Mouse (Mus musculus) spleen, postnatal 10 days (tissue): ENCODE measurements around the gene Cyp4f14.

Experiments
- DNase-seq, 2 experiments: peaks; one replicate each; pipeline ENCODE4 v3.0.0; 2021 to 2022; ENCODE audit warnings: low spot score in 2 of 2

Gene Cyp4f14

DNA sequence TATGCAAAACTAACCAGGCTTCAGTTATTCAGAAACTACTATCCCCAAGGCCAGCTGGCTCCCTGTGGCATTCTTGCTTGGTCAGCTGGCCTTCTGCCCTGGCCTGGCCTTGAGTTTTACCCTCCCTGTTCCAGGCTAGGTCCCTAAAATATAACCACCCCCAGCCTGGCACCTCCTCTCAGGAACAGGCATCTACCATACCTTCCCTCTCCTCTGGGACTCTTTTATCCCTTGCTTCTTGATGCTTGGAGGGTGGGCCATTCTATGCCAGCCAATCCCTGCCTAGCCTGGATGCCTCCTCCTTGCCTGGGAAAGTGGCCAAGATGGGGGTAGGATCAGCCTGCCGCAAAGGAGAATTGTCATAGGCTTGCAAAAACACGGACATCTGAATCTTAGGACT, at the start of gene Cyp4f14:
Gene Cyp4f14, minus strand, starts transcription at position 212 of the 400 bp plus-strand sequence.
- DNase-seq, result no peak

DNA sequence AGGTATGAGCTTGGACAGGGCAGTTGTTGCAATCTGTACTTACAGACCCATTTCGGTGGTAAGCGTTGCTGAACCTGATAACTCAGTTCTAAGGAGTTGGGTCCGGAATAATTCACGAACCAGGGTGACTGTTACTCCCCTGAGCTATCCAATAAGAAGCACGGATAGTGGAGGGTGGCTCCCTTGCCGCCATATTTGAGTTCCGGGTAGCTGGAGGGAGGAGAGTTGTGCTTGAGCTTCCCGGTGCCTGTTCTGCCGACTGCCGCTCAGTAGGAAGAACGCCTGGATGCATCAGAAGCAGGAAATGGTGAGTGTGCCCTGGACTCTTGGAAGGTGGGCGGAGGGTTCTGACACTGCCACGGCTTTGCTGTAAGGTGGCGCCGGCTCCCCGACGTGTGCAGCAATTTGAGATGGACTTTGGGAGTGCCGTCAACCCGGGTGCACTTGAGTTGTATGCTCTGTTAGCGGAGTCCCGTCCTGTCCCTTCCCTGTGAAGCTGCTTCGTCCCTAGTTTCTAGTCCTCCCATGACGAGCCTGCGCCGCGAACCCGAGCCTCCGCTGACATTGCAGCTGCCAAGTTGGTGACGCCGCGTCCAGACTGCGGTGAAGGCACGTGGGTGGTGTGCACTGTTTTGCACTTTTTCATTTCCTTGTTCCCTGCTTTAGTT, 48.6 kb upstream of the Cyp4f14 start, which contains the start of gene Zfp472:
Gene Zfp472, plus strand, starts transcription at position 192 of the 668 bp plus-strand sequence.
- DNase-seq, result peak; percentile 75 to 85

DNA sequence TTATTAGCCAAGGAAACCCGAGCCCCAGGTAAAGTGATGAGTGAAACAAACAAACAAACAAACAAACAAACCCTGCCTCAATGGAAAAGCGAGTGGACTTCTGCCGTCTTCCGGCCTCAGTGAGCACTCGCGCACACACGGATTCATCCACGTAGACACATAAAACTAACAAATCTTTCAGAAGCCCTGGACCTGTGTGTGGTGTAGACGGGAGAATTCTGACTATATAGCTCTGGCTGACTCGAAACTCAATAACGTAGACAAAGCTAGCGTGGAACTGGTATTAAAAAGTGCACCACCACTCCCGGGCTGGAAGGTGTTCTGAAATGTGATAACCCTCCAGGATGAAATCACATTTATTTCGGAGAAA, 48.1 kb upstream of the Cyp4f14 start:
- peak in 1 of 2 experiments; percentile 27 for DNase-seq

DNA sequence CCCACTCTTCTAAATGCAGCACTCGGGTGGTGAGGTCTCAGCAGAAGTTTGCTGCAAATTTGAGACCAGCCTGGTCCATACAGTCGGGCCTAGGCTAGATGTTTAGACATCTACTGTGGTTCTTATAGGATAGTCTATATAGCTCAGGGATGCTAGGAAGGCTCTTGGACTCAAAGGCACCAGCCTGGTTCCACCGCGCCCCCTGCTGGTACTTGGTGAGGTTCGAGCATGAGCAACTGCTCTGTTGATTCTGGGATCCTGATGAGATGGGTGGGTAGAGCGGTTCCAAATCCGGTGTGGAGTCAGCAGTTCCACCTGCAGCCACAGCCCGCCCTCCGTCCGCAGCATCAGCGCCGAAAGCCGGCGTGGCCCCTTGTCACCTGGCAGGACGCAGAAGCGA, 34.3 kb upstream of the Cyp4f14 start:
- peak; percentile 58 to 88 for DNase-seq

DNA sequence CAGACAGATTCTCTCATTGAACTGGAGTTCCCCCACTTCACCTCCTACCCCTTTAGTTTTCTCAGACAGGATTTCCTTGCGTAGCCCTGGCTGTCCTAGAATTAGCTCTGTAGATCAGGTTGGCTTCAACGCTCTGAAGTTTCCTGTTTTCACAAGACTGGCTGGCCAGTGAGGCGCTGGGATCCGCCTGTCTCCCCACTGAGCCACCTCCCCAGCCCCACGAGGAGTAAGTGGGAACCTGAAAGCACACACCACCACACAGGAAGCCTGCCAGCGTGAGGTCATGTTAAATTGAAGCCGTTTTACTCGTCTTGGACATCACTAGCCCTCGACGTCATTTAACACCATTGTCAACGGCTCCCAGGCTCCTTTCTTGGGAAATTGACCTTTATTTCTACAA, 33.9 kb upstream of the Cyp4f14 start:
- no peak for DNase-seq

DNA sequence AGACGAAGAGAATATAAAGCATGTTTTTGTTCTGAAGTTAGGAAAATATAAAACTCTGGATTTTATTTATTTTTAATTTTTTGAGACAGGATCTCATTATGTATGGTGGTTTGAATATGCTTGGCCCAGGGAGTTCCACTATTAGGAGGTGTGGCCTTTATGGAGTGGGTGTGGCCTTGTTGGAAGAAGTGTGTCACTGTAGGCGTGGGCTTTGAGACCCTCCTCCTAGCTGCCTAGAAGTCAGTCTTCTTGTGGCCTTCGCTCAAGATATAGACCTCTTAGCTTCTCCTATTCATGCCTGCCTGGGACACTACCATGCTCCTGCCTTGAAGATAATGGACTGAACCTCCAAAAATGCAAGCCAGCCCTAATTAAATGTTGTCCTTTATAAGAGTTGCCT, 33.0 kb upstream of the Cyp4f14 start:
- DNase-seq, result no peak

DNA sequence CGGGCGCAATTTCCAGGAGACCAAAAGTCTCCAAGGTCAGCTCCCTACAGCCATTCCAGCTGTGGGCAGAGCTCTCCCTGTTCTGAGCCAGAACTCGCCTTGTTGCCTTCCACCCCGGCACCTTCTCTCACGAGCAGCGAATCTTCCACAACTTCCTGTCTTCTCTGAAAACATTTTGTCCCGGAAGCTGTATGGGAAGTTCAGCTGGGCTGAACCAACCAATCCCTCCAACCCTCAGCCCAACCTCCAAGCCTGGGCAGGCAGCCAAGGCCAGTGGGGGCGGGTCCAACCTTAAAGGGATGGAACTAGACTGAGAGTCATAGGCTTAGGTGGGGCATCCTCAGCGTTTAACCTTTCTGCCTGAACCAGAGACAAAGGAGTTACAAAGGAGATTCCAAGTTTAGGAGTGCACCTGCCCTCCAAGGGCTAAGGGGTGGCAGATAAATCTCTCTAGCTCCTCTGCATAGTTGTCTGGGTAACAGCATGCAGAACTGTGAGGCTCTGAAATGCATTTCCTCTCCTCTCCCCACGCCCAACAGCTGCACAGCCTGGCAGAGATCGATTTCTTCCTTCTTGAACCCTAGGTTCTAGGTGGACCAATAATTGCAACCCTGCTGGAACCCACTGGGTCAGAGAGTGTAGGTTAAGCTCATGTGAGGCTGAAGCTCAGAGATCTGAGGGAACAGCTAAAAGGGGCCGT, 30.2 kb upstream of the Cyp4f14 start, which contains the start of gene Cyp4f13:
Gene Cyp4f13, minus strand, starts transcription at position 188 of the 700 bp plus-strand sequence.
- peak; percentile 79 to 95 for DNase-seq

DNA sequence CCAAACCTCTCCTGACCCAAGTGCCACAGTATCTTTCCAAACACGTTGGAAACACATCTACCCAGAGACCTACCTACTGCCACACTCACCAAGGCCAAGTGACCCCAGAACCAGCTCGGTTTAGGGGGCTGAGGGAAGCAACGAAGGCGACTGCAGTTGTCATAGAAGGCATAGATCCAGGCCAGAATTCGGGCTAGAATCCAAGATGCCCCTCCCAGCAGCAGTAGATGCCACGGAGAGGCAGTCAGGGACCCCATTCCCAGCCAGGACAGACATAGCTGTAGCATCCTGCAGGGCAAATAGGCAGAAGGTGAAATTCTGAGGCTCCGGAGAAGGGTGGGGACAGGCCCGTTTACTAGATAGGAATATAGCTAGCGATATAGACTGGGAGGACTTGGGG, 29.6 kb upstream of the Cyp4f14 start:
- DNase-seq, result peak; percentile 10 to 23

DNA sequence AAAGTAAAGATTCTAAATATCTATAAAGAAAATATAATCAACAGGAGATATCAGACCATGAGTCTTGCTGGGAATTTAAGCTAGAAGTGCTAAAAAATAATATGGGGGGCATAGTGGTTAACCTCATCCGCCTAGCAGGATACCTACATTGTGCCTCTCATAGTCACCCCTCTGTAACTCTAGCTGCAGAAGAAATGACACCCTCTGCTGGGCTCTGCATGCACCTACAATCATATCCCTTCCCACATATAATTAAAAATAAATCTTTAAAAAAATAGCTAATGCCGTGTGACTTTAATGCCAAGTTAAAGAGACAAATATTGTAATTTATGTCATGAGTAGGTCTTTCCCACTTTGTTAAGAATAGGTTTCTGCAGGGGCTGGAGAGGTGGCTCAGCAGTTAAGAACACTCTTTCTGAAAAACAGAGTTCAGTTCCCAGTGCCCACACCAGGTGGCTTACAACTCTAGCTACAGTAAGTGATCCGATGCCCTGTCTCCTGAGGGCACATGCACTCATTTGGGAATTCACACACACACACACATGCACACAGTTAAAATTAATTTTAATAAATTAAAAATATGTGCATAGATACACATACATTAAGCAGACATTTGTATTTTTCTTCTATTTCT, 27.4 kb upstream of the Cyp4f14 start:
- no peak for DNase-seq

DNA sequence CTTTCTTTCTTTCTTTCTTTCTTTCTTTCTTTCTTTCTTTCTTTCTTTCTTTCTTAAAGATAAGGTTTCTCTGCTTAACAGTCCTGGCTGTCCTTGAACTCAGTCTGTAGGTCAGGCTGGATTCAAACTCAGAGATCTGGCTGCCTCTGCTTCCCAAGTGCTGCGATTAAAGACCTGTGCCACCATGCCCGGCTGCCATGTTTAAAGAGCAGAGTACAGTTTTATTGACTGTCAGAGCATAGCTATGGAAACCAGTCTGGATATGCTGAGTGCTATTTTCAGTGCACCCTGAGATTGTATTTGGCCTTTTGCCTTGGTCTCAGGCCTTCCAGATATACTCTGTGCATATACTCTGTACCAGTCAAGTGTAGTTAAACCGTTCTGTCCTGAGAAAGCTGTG, 26.5 kb upstream of the Cyp4f14 start:
- DNase-seq, result no peak

DNA sequence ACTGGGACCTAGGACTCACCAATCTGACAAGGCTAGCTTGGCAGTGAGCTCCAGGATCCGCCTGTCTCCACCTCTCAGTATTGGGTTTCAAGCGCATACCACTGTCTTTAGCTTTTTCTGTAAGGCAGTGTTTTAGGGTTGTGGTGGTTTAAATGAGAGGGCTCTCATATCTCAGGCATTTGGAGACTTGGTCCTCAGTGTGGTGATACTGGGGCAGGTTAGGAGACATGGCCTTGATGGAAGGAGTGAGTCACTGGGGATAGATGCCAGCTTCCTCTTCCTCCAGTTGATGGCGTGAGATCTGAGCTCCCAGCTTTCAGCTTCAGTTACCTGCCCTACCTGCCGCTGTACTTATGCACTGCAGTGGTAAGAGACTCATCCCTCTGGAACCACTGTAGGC, 22.7 kb upstream of the Cyp4f14 start:
- DNase-seq, result no peak

DNA sequence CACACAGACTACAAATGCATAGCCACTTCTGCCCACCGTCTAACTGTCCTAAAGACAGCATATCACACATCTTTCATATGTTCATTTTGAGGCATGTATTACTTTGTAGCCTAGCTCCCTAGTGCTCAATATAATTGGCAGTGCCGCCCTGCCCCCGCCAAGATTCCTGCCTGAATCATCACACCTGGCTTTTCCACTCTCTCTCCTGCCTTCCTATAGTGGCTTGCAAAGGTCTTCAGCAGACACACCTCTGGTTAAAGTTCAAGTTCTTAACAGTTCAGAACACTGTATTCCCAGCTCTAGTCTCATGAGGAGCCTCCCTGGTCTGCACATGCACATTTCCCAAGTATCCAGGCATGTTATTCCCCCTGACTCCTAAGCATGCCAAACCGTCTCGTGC, 10.7 kb upstream of the Cyp4f14 start:
- DNase-seq, result no peak

DNA sequence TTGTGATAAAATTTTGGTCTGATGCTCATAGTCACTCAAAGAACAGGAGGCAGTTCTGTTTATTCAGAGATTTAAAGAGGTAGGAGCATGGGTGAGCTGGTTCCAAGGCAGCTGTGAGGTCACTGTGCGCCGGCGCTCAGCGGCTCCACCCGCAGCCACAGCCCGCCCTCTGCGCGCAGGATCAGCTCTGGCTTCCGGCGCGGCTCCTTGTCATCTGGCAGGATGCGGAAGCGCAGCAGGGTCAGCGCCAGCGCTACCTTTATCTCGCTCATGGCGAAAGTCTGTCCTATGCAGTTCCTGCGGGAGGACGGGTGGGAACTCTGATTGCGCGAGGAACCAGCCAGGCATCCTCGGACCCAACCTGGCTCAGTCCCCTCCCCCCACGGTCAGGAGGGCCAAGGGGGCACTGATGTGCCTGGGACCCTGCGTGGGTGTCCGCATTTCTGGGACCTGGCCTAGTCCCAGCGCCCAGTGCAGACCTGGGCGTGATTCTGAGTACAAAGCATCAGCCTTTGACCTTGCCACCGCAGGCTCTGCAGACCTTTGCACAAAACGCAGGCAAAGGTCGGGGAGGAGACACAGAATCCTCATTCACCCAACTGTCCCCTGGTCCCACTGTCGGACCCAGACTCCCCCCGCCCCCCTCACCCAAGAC, 7.6 kb upstream of the Cyp4f14 start:
- peak; percentile 12 to 71 for DNase-seq

DNA sequence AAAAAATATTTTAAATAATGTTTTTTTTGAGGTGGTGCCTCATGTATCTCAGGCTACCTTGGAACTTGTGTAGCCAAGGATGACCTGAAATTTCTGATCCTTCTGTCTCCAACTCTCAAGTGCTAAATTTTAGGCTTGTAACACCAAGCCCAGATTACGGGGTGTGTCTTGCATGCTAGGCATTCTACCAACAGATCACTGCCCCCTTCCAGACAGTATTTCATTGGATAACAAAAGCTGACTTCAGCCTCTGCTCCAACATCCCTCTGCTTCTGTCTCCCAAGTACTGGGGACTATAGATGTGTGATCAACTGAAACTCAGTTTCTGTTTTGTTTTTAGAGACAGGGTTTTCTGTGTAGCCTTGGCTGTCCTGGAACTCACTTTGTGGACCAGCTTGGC, 6.5 kb upstream of the Cyp4f14 start:
- DNase-seq, result no peak

DNA sequence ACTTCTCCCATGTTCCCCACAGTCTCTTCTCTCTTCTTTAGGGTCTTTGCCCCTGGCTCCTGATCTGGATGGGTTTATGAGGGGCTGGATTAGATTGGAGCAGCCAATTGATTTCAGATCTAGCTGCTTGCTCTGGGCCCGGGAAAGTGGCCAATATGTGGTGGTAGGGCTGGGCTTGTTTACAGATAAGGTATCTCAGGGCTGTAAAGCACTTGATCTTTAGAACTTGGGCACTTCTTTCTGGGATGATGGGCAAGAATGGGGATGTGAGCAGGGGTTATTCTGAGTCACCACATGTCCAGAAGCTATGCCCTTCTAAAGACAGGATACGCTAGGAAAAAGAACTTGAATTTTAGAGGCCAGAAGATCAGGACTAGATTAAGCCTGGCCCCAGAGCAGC, 2.0 kb upstream of the Cyp4f14 start:
- no peak for DNase-seq

DNA sequence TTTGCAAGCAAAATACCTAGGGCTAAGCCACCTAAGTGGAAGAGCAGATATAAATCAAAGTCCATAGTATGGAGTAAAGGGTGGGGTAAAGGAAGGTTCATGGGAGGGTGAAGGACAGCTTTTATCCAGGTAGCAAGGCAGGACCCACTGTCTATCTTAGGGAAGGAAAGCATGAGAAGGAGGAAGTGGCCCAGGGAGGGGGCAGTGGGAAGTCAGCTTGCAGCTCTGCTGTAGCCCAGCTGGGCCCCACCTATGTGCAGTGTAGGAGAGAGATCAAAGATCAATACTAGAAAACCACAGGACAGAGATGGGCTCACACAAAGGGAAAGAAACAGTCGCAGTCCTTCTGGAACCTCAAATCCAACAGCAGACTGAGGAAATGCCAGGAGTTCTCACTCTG, 1.1 kb downstream of the Cyp4f14 start:
- no peak for DNase-seq

DNA sequence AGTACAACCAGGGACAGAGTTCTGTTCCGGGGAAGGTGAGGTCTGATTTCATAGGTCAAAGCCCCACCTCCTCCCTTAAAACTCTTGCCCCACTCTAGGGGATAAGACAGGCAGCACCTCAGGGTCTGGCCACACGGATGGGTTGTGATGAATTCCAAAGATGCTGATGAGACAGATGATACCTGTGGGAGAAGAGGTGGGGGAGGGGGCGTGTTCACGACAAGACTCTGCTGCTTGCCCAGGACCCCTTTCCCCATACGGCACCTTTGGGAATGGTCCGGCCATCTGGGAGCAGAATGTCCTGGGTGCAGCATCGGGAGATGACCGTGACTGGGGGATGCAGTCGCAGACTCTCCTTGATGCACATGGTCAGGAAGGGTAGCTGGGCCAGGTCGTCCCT, 11.0 kb downstream of the Cyp4f14 start:
- DNase-seq, result no peak

DNA sequence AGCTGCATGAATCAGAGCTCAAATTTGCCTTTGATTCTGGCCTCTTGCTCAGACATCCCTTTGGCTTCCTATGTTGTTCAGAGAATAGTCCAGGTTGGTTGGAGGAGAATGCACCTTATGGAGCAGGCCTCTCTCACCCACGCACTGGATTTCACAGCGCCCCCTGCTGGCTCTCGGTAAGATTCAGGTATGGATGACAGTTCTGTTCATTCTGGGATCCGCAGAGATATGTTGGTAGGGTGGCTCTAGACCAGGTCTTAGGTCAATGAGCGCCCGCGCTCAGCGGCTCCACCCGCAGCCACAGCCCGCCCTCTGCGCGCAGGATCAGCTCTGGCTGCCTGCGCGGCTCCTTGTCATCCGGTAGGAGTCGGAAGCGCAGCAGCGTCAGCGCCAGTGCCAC, 11.9 kb downstream of the Cyp4f14 start:
- peak; percentile 18 to 72 for DNase-seq

DNA sequence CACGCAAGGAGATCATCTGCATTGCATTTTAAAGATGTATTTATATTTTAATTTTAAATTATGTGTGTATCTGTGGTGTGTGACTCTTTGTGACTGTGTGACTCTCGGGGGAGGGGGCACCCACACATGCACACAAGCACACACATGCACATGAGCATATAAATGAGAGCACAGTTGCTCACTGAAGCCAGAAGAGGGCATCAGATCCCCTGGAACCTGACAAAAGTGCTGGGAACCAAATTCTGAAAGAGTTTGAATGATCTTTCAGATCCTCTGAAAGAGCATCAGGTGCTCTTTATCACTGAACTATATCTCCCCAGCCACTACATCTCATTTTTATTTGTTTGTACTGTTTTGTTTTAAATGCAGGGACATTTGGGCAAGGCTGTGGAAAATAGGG, 12.7 kb downstream of the Cyp4f14 start:
- no peak for DNase-seq

DNA sequence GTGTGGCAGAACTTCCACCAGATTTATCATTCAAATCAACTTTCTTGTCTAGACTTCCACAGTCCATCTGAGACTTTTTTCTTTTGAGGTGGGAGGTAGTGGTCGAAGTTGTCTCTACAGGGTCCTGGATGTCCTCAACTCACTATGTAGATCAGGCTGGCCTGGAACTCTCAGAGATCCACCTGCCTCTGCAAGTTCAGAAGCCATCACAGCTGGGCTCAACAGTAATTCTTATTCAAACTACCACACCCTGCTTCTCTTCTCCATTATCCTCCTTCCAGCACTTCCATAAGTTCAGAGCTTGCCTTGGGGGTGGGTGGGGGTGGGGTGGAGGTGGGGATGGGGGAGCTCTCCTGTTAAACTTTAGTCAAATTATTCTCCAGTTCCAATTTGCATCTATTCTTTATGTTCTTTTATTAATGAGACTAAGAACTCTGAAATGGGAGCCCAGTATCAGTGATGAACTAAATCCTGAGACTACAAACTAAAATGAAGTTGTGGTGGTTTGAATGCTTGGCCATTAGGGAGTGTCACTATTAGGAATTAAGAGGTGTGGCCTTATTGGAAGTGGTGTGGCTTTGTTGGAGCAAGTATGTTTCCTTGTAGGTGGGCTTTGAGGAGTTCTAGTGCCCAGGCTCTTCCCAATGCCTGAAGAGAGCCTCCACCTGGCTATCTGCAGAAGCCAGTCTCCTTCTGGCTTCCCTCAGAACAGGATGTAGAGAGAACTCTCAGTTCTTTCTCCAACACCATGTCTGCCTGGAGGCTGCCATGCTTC, 15.2 kb downstream of the Cyp4f14 start:
- no peak for DNase-seq

DNA sequence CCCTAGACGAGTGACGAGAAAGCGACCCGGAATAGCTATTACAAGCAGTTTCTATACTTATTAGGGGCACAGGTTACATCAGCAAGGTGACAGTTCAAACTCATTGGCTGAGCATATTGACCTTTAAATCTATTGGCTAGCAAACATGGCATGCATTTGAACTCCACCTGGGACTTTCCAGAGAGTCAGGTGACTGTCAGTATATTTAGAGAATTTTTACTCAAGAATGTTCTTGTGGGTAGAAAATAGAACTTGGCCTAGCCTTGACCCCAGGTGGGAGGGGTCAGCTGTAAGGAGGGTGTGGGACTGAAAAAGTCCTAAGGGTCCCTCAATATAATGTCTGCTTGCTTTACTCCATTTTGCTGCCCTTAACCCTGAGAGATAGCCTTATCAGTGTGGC, 21.7 kb downstream of the Cyp4f14 start:
- no peak for DNase-seq

DNA sequence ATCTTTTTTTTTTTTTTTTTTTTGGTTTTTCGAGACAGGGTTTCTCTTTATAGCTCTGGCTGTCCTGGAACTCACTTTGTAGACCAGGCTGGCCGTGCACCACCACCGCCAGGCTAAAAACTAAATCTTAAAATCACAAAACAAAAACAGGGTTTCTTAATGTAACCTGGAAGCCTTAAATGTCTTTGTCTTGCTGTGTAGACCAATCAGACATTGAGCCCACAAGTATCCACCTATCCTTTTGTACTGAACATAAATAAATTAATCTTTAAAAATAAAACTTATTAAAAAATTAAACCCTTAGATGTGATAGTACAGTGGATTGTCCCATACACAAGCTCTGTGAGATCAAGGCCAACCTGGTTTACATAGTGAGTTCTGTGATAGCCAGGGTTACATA, 23.2 kb downstream of the Cyp4f14 start:
- DNase-seq, result no peak
